Comparison of ENCODE assay signal across 10 mouse cellular contexts in genomic region chr11:98497388-98498288, GRCm38 (mm10). TPM values are rescaled to one million over a fixed set of nuclear protein-coding genes. Genes with fewer than 3 reads are reported as not detected.
DNase-seq lines count a peak whose midpoint lies in the region; ATAC-seq and TF ChIP-seq lines count a peak whose summit lies in the region.
"Had no signal": no experiment of that assay in that cellular context is flagged by ENCODE, and none has a peak within 500 bp of the region (broad histone marks: within the 10 kb centered on the region; RNA-seq: fewer than 3 reads in every experiment).

No protein-coding gene starts in this region.

- H3K27ac ChIP-seq in heart, embryonic 15.5 days, result no peak overlapping the region
- peak overlapping the region; percentile 90 for H3K27ac ChIP-seq in neural tube, embryonic 13.5 days (replicated peaks)
- no peak overlapping the region for H3K27ac ChIP-seq in layer of hippocampus, adult 2 months
- H3K27ac ChIP-seq: midbrain, embryonic 12.5 days had no signal

- no peak for ATAC-seq in heart, embryonic 15.5 days (replicated peaks; ENCODE audit: insufficient number of reproducible peaks, insufficient read depth, low FRiP score, low read depth)
- peak; percentile 82 for ATAC-seq in neural tube, embryonic 13.5 days (ENCODE audit: low read depth)

- DNase-seq in heart, adult 9 months (ENCODE audit: low spot score in 2 of 2), result peak; percentile 29 to 58
- no peak for DNase-seq in heart, postnatal 4 days
- DNase-seq in ES-CJ7 (ENCODE audit: low read depth, low spot score), result peak; percentile 30
- no peak for DNase-seq in left cerebral cortex, adult 18-20 months (ENCODE audit: low spot score in 2 of 2)
- no peak for DNase-seq in cerebellum, adult 8-10 months
- no peak for DNase-seq in layer of hippocampus, adult 2 months (ENCODE audit: low spot score in 2 of 2)

- peaks cover 6% of the 10 kb centered on the region; the same call in 1 of the 2 replicates for H3K4me1 ChIP-seq in heart, embryonic 15.5 days (replicated peaks)
- H3K4me1 ChIP-seq in neural tube, embryonic 13.5 days (replicated peaks), result peaks cover 26% of the 10 kb centered on the region

- H3K9ac ChIP-seq in heart, embryonic 15.5 days, result no peak overlapping the region
- peak overlapping the region; percentile 18; the same call in 1 of the 2 replicates for H3K9ac ChIP-seq in neural tube, embryonic 13.5 days
- H3K9ac ChIP-seq: midbrain, embryonic 12.5 days had no signal

- peaks cover 3% of the 10 kb centered on the region; the same call in 1 of the 2 replicates for H3K27me3 ChIP-seq in heart, embryonic 15.5 days
- peaks cover 32% of the 10 kb centered on the region for H3K27me3 ChIP-seq in neural tube, embryonic 13.5 days

- H3K4me3 ChIP-seq in heart, embryonic 15.5 days, result no peak overlapping the region
- H3K4me3 ChIP-seq in neural tube, embryonic 13.5 days, result no peak overlapping the region
- H3K4me3 ChIP-seq in layer of hippocampus, adult 2 months, result no peak overlapping the region
- H3K4me3 ChIP-seq: midbrain, embryonic 12.5 days had no signal

- no peaks in the 10 kb centered on the region for H3K9me3 ChIP-seq in heart, embryonic 15.5 days (replicated peaks)
- no peaks in the 10 kb centered on the region for H3K9me3 ChIP-seq in neural tube, embryonic 13.5 days
- H3K9me3 ChIP-seq: G1E; midbrain, embryonic 12.5 days had no signal

- H3K36me3 ChIP-seq in heart, embryonic 15.5 days, result no peaks in the 10 kb centered on the region
- no peaks in the 10 kb centered on the region for H3K36me3 ChIP-seq in neural tube, embryonic 13.5 days
- H3K36me3 ChIP-seq: G1E; midbrain, embryonic 12.5 days had no signal

- TF ChIP-seq CTCF in layer of hippocampus, adult 2 months (conservative IDR thresholded peaks at IDR 0.05), result no peak

- 0 out of 2 replicates have a peak overlapping the region, but pooled peaks have one; percentile 13 for H3K4me2 ChIP-seq in heart, embryonic 15.5 days
- peak overlapping the region; percentile 40 for H3K4me2 ChIP-seq in neural tube, embryonic 13.5 days
- H3K4me2 ChIP-seq: midbrain, embryonic 12.5 days had no signal

- 53% methylated on average over 22 of the region's 22 CpGs for WGBS in heart, embryonic 15.5 days
- WGBS in neural tube, embryonic 13.5 days, result 10% methylated on average over 22 of the region's 22 CpGs

RNA-seq across cellular contexts. Expression of gene Ikzf3, which starts 48.2 kb away (rescaled TPM):
- under 1 TPM; 0.67 to 0.72 TPM for total RNA-seq in heart, postnatal 4 days (2021)
- 0.05 and 0.70 TPM in 2 replicates for polyA plus RNA-seq in heart, embryonic 15.5 days (2015; fragmentation: Nextera tagmentation; extraction: Ambion mirVana)
- polyA plus RNA-seq in neural tube, embryonic 13.5 days (2015; fragmentation: Nextera tagmentation; extraction: Ambion mirVana), result 0.31 TPM in 1 of 2 replicates, not detected in the other
- total RNA-seq in left cerebral cortex, adult 18-20 months (2021), result under 1 TPM; 0.33 TPM
- under 1 TPM in 1 of 2 experiments, not detected in 1; 0.20 TPM for total RNA-seq in layer of hippocampus, adult 2 months (2021)

RNA-seq across cellular contexts. Expression of gene Grb7, which starts 51.4 kb away (rescaled TPM):
- not detected for total RNA-seq in heart, postnatal 4 days (2021)
- 1.3 and 5.0 TPM in 2 replicates for polyA plus RNA-seq in heart, embryonic 15.5 days (2015; fragmentation: Nextera tagmentation; extraction: Ambion mirVana)
- 0.47 and 0.80 TPM in 2 replicates for polyA plus RNA-seq in neural tube, embryonic 13.5 days (2015; fragmentation: Nextera tagmentation; extraction: Ambion mirVana)
- total RNA-seq in left cerebral cortex, adult 18-20 months (2021), result 1 to 10 TPM; 3.6 to 4.3 TPM
- 1 to 10 TPM; 1.5 to 1.6 TPM for total RNA-seq in layer of hippocampus, adult 2 months (2021)
- total RNA-seq: G1E had no signal
- polyA plus RNA-seq: G1E had no signal

RNA-seq across cellular contexts. Expression of gene Zpbp2, which starts 53.3 kb away (rescaled TPM):
- total RNA-seq in heart, postnatal 4 days (2021), result under 1 TPM in 1 of 2 experiments, not detected in 1; 0.17 TPM
- polyA plus RNA-seq in heart, embryonic 15.5 days (2015; fragmentation: Nextera tagmentation; extraction: Ambion mirVana), result 0.11 and 0.43 TPM in 2 replicates
- 0.23 TPM in 1 of 2 replicates, not detected in the other for polyA plus RNA-seq in neural tube, embryonic 13.5 days (2015; fragmentation: Nextera tagmentation; extraction: Ambion mirVana)
- not detected for total RNA-seq in left cerebral cortex, adult 18-20 months (2021)
- not detected for total RNA-seq in layer of hippocampus, adult 2 months (2021)

RNA-seq across cellular contexts. Expression of gene Mien1, which starts 58.8 kb away (rescaled TPM):
- 10 to 100 TPM; 46.9 to 49.0 TPM for total RNA-seq in heart, postnatal 4 days (2021)
- polyA plus RNA-seq in heart, embryonic 15.5 days (2015; fragmentation: Nextera tagmentation; extraction: Ambion mirVana), result 98.8 and 108 TPM in 2 replicates
- 239 and 265 TPM in 2 replicates for polyA plus RNA-seq in neural tube, embryonic 13.5 days (2015; fragmentation: Nextera tagmentation; extraction: Ambion mirVana)
- 100 to 1,000 TPM; 104 to 110 TPM for total RNA-seq in left cerebral cortex, adult 18-20 months (2021)
- total RNA-seq in layer of hippocampus, adult 2 months (2021), result 10 to 100 TPM; 84.3 to 89.3 TPM

Comparison
In these comparisons a context has a peak if more than half of its experiments do, and no peak if none do; other contexts are left out.
1. DNase-seq: peak in heart, adult 9 months (2 of 2) and ES-CJ7 (single experiment); none in heart, postnatal 4 days (single experiment), left cerebral cortex, adult 18-20 months (0 of 2), cerebellum, adult 8-10 months (single experiment) and layer of hippocampus, adult 2 months (0 of 2).